7 mouse cellular contexts compared by ENCODE assay signal in genomic region chr9:63377270-63378142, GRCm38 (mm10). TPM values are rescaled to one million over a fixed set of nuclear protein-coding genes. Genes with fewer than 3 reads are reported as not detected.
DNase-seq lines count a peak whose midpoint lies in the region; ATAC-seq and TF ChIP-seq lines count a peak whose summit lies in the region.

TSS of gene Map2k5 (minus strand) at chr9:63377902.

- peak; percentile 92 for DNase-seq in adrenal gland, postnatal 25 days
- peak; percentile 99 for DNase-seq in heart, adult 11 months
- DNase-seq in kidney, adult 2 months: peak; percentile 95
- DNase-seq in spleen, adult 2 months (ENCODE audit: low read depth in 1 of 2, low spot score in 2 of 2): peak; percentile 77 to 89

- no peak for TF ChIP-seq CTCF in kidney, adult 2 months (conservative IDR thresholded peaks at IDR 0.05; ENCODE audit: insufficient read depth, insufficient read length, low read depth, low read length)
- no peak for TF ChIP-seq CTCF in spleen, adult 2 months (IDR thresholded peaks at IDR 0.05; ENCODE audit: extremely low read depth, insufficient read depth, insufficient read length, insufficient replicate concordance)

- no peaks in the 10 kb centered on the region for H3K9me3 ChIP-seq in embryonic facial prominence, embryonic 12.5 days
- H3K9me3 ChIP-seq in limb, embryonic 12.5 days: no peaks in the 10 kb centered on the region
- no peaks in the 10 kb centered on the region for H3K9me3 ChIP-seq in midbrain, embryonic 15.5 days

- H3K36me3 ChIP-seq in embryonic facial prominence, embryonic 12.5 days: peaks cover 11% of the 10 kb centered on the region; the same call in 1 of the 2 replicates
- H3K36me3 ChIP-seq in kidney, adult 2 months (ENCODE audit: control insufficient read depth, insufficient read depth, low read length): no peaks in the 10 kb centered on the region
- H3K36me3 ChIP-seq in limb, embryonic 12.5 days: peaks cover 24% of the 10 kb centered on the region
- H3K36me3 ChIP-seq in midbrain, embryonic 15.5 days (replicated peaks): no peaks in the 10 kb centered on the region
- peaks cover 3% of the 10 kb centered on the region; the same call in 1 of the 2 replicates for H3K36me3 ChIP-seq in spleen, adult 2 months (ENCODE audit: control insufficient read depth, insufficient read depth, low read length)

- H3K4me2 ChIP-seq in embryonic facial prominence, embryonic 12.5 days (replicated peaks): peak within 1 kb of the TSS; percentile 89
- H3K4me2 ChIP-seq in limb, embryonic 12.5 days: peak within 1 kb of the TSS; percentile 92
- peak within 1 kb of the TSS; percentile 88 for H3K4me2 ChIP-seq in midbrain, embryonic 15.5 days

- no peaks in the 10 kb centered on the region for H3K27me3 ChIP-seq in embryonic facial prominence, embryonic 12.5 days
- H3K27me3 ChIP-seq in kidney, adult 2 months (replicated peaks; ENCODE audit: control insufficient read depth, insufficient read depth, low read length): no peaks in the 10 kb centered on the region
- no peaks in the 10 kb centered on the region for H3K27me3 ChIP-seq in limb, embryonic 12.5 days
- no peaks in the 10 kb centered on the region for H3K27me3 ChIP-seq in midbrain, embryonic 15.5 days (replicated peaks)
- no peaks in the 10 kb centered on the region for H3K27me3 ChIP-seq in spleen, adult 2 months (ENCODE audit: control insufficient read depth, insufficient read depth, low read length)

- peak within 1 kb of the TSS; percentile 90 for H3K9ac ChIP-seq in embryonic facial prominence, embryonic 12.5 days
- peak within 1 kb of the TSS; percentile 90 for H3K9ac ChIP-seq in limb, embryonic 12.5 days (replicated peaks)
- H3K9ac ChIP-seq in midbrain, embryonic 15.5 days: peak within 1 kb of the TSS; percentile 81

- H3K4me3 ChIP-seq in embryonic facial prominence, embryonic 12.5 days: peak within 1 kb of the TSS; percentile 84
- H3K4me3 ChIP-seq in kidney, adult 2 months (ENCODE audit: insufficient read depth, low read depth, low read length): peak within 1 kb of the TSS; percentile 81
- peak within 1 kb of the TSS; percentile 73 for H3K4me3 ChIP-seq in limb, embryonic 12.5 days (replicated peaks)
- peak within 1 kb of the TSS; percentile 71 for H3K4me3 ChIP-seq in midbrain, embryonic 15.5 days
- H3K4me3 ChIP-seq in spleen, adult 2 months (ENCODE audit: extremely low read depth, insufficient read depth, insufficient read length): peak within 1 kb of the TSS; percentile 66

- ATAC-seq in embryonic facial prominence, embryonic 12.5 days (ENCODE audit: insufficient number of reproducible peaks, insufficient read depth, low FRiP score, low TSS enrichment): peak; percentile 89
- peak; percentile 84 for ATAC-seq in limb, embryonic 12.5 days (ENCODE audit: insufficient number of reproducible peaks, insufficient read depth, low FRiP score, low TSS enrichment, low read depth)
- peak; percentile 96 for ATAC-seq in midbrain, embryonic 15.5 days (replicated peaks)

- under 1% methylated on average over 58 of the region's 58 CpGs for WGBS in embryonic facial prominence, embryonic 12.5 days
- under 1% methylated on average over 58 of the region's 58 CpGs for WGBS in kidney, adult 2 months
- WGBS in limb, embryonic 12.5 days: 1% methylated on average over 58 of the region's 58 CpGs
- WGBS in midbrain, embryonic 15.5 days: under 1% methylated on average over 58 of the region's 58 CpGs
- WGBS in spleen, adult 2 months: under 1% methylated on average over 58 of the region's 58 CpGs

- peak within 1 kb of the TSS; percentile 88 for H3K27ac ChIP-seq in embryonic facial prominence, embryonic 12.5 days
- peak within 1 kb of the TSS; percentile 82 for H3K27ac ChIP-seq in kidney, adult 2 months (ENCODE audit: insufficient read depth, low read depth, low read length)
- H3K27ac ChIP-seq in limb, embryonic 12.5 days: peak within 1 kb of the TSS; percentile 92
- H3K27ac ChIP-seq in midbrain, embryonic 15.5 days: peak within 1 kb of the TSS; percentile 83
- H3K27ac ChIP-seq in spleen, adult 2 months (ENCODE audit: insufficient read depth, low read length): peak within 1 kb of the TSS; percentile 63

- H3K4me1 ChIP-seq in embryonic facial prominence, embryonic 12.5 days: peaks cover 27% of the 10 kb centered on the region
- H3K4me1 ChIP-seq in kidney, adult 2 months (ENCODE audit: control insufficient read depth, insufficient read depth, low read length): peaks cover 2% of the 10 kb centered on the region; the same call in 1 of the 2 replicates
- peaks cover 19% of the 10 kb centered on the region for H3K4me1 ChIP-seq in limb, embryonic 12.5 days (replicated peaks)
- H3K4me1 ChIP-seq in midbrain, embryonic 15.5 days: peaks cover 32% of the 10 kb centered on the region
- H3K4me1 ChIP-seq in spleen, adult 2 months (ENCODE audit: control insufficient read depth, insufficient read depth, insufficient read length): peaks cover 2% of the 10 kb centered on the region

- peak; percentile 10 for TF ChIP-seq POLR2A in kidney, adult 2 months (IDR thresholded peaks at IDR 0.05; ENCODE audit: low read depth, low read length)
- peak; percentile 2 for TF ChIP-seq POLR2A in spleen, adult 2 months (IDR thresholded peaks at IDR 0.05; ENCODE audit: low read depth, low read length)

RNA-seq across cellular contexts. Expression of gene Map2k5, which starts in this region (rescaled TPM):
- 35.5 and 50.7 TPM in 2 replicates for total RNA-seq in adrenal gland, postnatal 25 days (2021)
- 43.7 and 43.9 TPM in 2 replicates for polyA plus RNA-seq in embryonic facial prominence, embryonic 12.5 days (2016; fragmentation: Nextera tagmentation; extraction: Ambion mirVana)
- 34.3 and 38.9 TPM in 2 replicates for polyA plus RNA-seq in kidney, adult 2 months (2012; rRNA removed)
- polyA plus RNA-seq in limb, embryonic 12.5 days (2016; fragmentation: Nextera tagmentation; extraction: Ambion mirVana): 40.6 and 44.5 TPM in 2 replicates
- polyA plus RNA-seq in midbrain, embryonic 15.5 days (2015; fragmentation: Nextera tagmentation; extraction: Ambion mirVana): 38.7 and 40.5 TPM in 2 replicates
- 27.7 and 41.2 TPM in 2 replicates for polyA plus RNA-seq in spleen, adult 2 months (2012; rRNA removed)

Comparison
In these comparisons a context has a peak if more than half of its experiments do, and no peak if none do; other contexts are left out.
1. Peak in every context shown above with its lines: DNase-seq, ATAC-seq, H3K4me3 ChIP-seq and H3K27ac ChIP-seq.